Mouse (Mus musculus) embryonic fibroblast, embryonic 13.5 days (primary cell): ENCODE measurements around the gene Drc3. TPM values are rescaled to one million over a fixed set of nuclear protein-coding genes. Genes with fewer than 3 reads are reported as not detected.
"Not testable (repeated sequence)": the region's sequence is repeated elsewhere in the genome, so short reads cannot be mapped to it uniquely, and the experiment has no call there.

Experiments used
- H3K27ac ChIP-seq: 2 replicates; pipeline ENCODE4 v1.5.1; 2012; ENCODE audit warnings: low read length, control low read depth, inconsistent platforms; ENCODE audit not compliant: insufficient read depth
- H3K4me1 ChIP-seq: 2 replicates; pipeline ENCODE4 v1.6.1; 2011; ENCODE audit warnings: low read length; ENCODE audit not compliant: control insufficient read depth, insufficient read depth
- H3K4me3 ChIP-seq: 2 replicates; pipeline ENCODE4 v1.5.1; 2011; ENCODE audit warnings: mild to moderate bottlenecking, control low read depth, low read length; ENCODE audit not compliant: insufficient read depth
- CTCF ChIP-seq: IDR thresholded peaks from 2 replicates; pipeline ENCODE4 v1.5.1; 2011; ENCODE audit warnings: mild to moderate bottlenecking, control low read depth, low read length, moderate library complexity, borderline replicate concordance; ENCODE audit not compliant: insufficient read depth
- POLR2A ChIP-seq: IDR thresholded peaks from 2 replicates; pipeline ENCODE4 v1.6.1; 2011; ENCODE audit warnings: low read depth, mild to moderate bottlenecking, control low read depth, low read length, moderate library complexity
- polyA plus RNA-seq: library from polyadenylated mRNA; stranded (reverse); fragments of >200 nt; gene quantifications from 2 replicates; pipeline ENCODE4 v1.2.4, GENCODE M21; 2011; ENCODE audit warnings: low read depth; ENCODE audit not compliant: missing spikeins, insufficient read length

The Drc3 gene
- polyA plus RNA-seq, 1 experiment: 0.53 TPM

GRCm38 (mm10) chr11:60417717-60418472 lies 64.8 kb downstream of the Drc3 start, which contains the start of gene Atpaf2:
Atpaf2 (minus strand) TSS chr11:60418457.
- Histone ChIP-seq H3K27ac (peak within 1 kb of the TSS; percentile 22), H3K4me3 (peak within 1 kb of the TSS; percentile 71), H3K4me1 (peaks cover 5% of the 10 kb centered on the region; the same call in 1 of the 2 replicates)
- no peak for TF ChIP-seq CTCF
- peak; percentile 41; the same call in 1 of the 2 replicates for TF ChIP-seq POLR2A

DNA sequence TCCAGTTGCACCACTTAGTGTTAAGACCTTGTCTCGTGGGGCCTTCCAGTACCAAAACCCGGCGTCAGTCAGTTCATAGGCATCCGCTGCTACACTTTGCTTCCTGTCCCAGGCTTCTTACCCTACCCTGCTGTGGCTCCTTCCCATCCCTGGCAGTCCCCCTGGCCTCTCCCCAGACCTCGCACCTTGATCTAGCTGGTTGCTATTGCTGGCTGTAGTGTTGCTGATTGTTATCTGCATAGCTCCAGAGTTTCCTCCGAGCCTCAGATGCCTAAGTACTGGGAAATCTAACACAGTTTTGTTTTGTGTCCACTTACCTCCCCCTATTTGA lies 65.3 kb downstream of the Drc3 start:
- TF ChIP-seq POLR2A: no peak
- no peak for TF ChIP-seq CTCF
- H3K4me1 ChIP-seq: peaks cover 5% of the 10 kb centered on the region; the same call in 1 of the 2 replicates
- H3K27ac ChIP-seq: no peak overlapping the region
- H3K4me3 ChIP-seq: peak overlapping the region; percentile 71

- no peak overlapping the region for H3K27ac ChIP-seq
- TF ChIP-seq POLR2A (no peak), CTCF (no peak)
- no peak overlapping the region for H3K4me3 ChIP-seq
- 0 out of 2 replicates have a peak, but pooled peaks cover 2% of the 10 kb centered on the region for H3K4me1 ChIP-seq
These were observed 69.0 kb downstream of the Drc3 start for GRCm38 (mm10) chr11:60422046-60422668.

DNA sequence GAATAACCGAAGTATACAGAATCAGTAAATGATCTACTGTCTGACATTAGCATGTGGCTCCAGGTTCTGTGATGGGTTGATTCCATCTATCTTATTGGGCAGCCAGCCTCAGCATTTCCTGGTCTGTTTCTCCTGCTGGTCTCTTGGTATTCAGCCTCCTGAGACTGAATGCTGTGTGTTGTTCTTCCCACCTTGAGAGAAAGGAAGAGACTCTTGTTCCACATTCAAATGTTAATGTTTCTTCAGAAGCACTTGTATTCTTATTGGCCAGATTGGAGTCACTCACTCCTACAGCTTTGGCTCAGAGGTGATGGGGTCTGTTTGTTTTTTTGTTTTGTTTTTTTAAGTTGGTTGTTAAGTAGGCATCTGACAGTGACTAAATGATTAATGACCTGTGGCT lies 69.9 kb downstream of the Drc3 start:
- 0 out of 2 replicates have a peak, but pooled peaks cover 2% of the 10 kb centered on the region for H3K4me1 ChIP-seq
- no peak overlapping the region for H3K27ac ChIP-seq
- H3K4me3 ChIP-seq: no peak overlapping the region
- TF ChIP-seq POLR2A: no peak
- TF ChIP-seq CTCF: no peak

- no peak for TF ChIP-seq CTCF
- no peak for TF ChIP-seq POLR2A
These were observed 73.3 kb downstream of the Drc3 start for GRCm38 (mm10) chr11:60426417-60426816.

GRCm38 (mm10) chr11:60427628-60428027 lies 74.5 kb downstream of the Drc3 start:
- H3K27ac ChIP-seq: no peak overlapping the region
- no peaks in the 10 kb centered on the region for H3K4me1 ChIP-seq
- no peak overlapping the region for H3K4me3 ChIP-seq
- TF ChIP-seq POLR2A (no peak), CTCF (no peak)

More at GRCm38 (mm10) chr11:60426417-60426816, 73.3 kb downstream of the Drc3 start:
- no peak overlapping the region for H3K27ac ChIP-seq
- no peak overlapping the region for H3K4me3 ChIP-seq
- H3K4me1 ChIP-seq: no peaks in the 10 kb centered on the region

- H3K27ac ChIP-seq: no peak overlapping the region
- TF ChIP-seq CTCF (no peak), POLR2A (no peak)
- no peak overlapping the region for H3K4me3 ChIP-seq
- peaks cover 3% of the 10 kb centered on the region; the same call in 1 of the 2 replicates for H3K4me1 ChIP-seq
These were observed 80.4 kb downstream of the Drc3 start for GRCm38 (mm10) chr11:60433501-60433900.

DNA sequence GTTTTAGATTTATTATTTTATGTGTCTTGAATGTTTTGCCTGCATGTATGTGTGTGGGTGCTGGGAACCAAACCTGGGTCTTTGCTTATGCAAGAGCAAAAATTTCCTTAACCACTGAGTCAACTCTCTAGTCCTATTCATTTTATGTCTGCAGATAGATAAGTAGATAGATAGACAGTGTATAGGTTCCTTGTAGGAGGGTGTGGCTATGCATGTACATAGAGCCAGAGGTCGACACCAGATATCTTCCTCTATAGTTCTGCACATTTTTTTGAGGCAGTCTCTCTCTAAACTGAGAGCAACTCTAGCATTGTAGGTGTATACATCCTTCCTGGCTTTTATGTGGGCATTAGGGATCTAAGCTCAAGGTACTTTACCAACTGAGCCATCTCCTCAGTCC lies 82.0 kb downstream of the Drc3 start:
- TF ChIP-seq CTCF (no peak), POLR2A (no peak)
- no peak overlapping the region for H3K27ac ChIP-seq
- no peak overlapping the region for H3K4me3 ChIP-seq
- H3K4me1 ChIP-seq: peaks cover 3% of the 10 kb centered on the region; the same call in 1 of the 2 replicates

DNA sequence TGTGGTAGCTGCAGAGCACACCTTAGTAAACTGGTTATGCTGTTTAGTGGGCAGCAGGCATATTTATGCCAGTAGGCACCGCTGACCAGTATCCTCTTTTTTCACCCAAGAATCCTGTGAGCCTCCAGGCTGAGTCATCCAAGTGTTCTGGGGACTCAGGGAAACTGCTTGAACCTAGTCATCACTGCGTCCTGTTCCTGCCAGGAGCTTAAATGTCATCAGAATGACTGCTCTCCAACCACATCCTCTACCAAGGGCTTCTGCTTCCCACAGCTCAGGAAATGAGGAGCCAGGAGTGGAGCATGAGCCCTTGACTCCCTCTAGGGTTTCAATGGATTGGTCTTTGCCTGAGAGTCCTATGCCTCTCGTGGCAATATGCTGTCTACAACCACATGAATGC lies 83.5 kb downstream of the Drc3 start:
- peaks cover 3% of the 10 kb centered on the region; the same call in 1 of the 2 replicates for H3K4me1 ChIP-seq
- no peak overlapping the region for H3K4me3 ChIP-seq
- TF ChIP-seq CTCF (no peak), POLR2A (no peak)
- peak overlapping the region; percentile 34; the same call in 1 of the 2 replicates for H3K27ac ChIP-seq

DNA sequence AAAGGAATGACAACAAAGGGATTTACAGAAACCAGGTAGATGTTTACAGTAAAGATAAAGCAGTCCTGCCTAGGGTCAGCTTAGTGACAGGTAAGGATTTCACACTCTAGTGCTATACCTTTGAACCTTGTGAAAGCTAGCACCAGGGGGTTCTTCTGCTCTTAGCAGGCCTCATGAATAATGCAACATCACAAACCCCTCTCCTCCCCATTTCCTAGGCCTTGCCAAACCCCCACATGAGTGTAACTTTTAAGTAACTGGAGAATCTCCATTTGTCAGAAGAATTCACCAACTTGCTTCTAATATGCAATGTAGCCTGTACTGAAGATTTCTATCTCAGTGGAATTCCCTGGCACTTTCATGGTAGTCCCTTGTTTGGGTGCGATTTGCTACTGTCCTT lies 86.5 kb downstream of the Drc3 start:
- not testable (repeated sequence) for H3K4me1 ChIP-seq, H3K4me3 ChIP-seq, H3K27ac ChIP-seq
